Mouse (Mus musculus) E14TG2a.4 (cell line): ENCODE measurements around the gene Ephb4.

Experiments used
- CTCF ChIP-seq: conservative IDR thresholded peaks from 2 replicates; pipeline ENCODE4 v1.5.1; 2014; ENCODE audit warnings: low read length
- NANOG ChIP-seq: IDR thresholded peaks from 2 replicates; pipeline ENCODE4 v1.6.1; 2014; ENCODE audit warnings: borderline replicate concordance, low read length, mixed read lengths
- POU5F1 ChIP-seq: IDR thresholded peaks from 2 replicates; pipeline ENCODE4 v1.6.1; 2014; ENCODE audit warnings: low read length, borderline replicate concordance

- TF ChIP-seq CTCF: no peak
- TF ChIP-seq NANOG: no peak
- TF ChIP-seq POU5F1: no peak
Measured at GRCm38 (mm10) chr5:137313466-137314192, 36.3 kb upstream of the Ephb4 start.
